28 mouse cellular contexts compared by ENCODE assay signal in the genomic region with DNA sequence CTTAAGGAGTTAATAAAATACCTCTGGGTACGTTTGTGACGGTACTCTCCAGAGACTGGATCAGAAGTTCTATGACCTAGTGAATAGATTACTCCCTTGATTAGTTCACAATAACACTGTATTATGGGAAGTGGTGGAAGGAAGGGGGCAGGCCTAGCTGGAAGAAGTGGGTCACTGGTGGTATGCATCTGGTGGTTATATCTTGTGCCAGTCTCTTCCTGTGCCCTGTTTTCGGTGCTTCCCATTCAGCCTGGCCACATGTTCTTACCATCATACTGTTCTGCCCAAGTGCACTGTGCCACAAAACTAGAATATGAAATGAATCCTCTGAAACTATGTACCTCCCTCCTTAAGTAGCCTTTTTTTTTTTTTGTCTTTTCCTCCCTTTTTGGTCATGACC. TPM values are rescaled to one million over a fixed set of nuclear protein-coding genes. Genes with fewer than 3 reads are reported as not detected.
DNase-seq lines count a peak whose midpoint lies in the region; ATAC-seq lines count a peak whose summit lies in the region.
"Had no signal": no experiment of that assay in that cellular context is flagged by ENCODE, and none has a peak within 500 bp of the region (broad histone marks: within the 10 kb centered on the region; RNA-seq: fewer than 3 reads in every experiment).

No protein-coding gene starts in this region.

- no peaks in the 10 kb centered on the region for H3K27me3 ChIP-seq in forebrain, embryonic 13.5 days
- H3K27me3 ChIP-seq: CH12.LX; embryonic facial prominence, embryonic 13.5 days; embryonic facial prominence, embryonic 15.5 days; forebrain, embryonic 12.5 days; forebrain, embryonic 15.5 days had no signal

- H3K27ac ChIP-seq in macrophage = peak overlapping the region; percentile 46; the same call in 1 of the 2 replicates
- no peak overlapping the region for H3K27ac ChIP-seq in forebrain, embryonic 13.5 days
- H3K27ac ChIP-seq: embryonic facial prominence, embryonic 13.5 days; embryonic facial prominence, embryonic 15.5 days; forebrain, embryonic 10.5 days; forebrain, embryonic 12.5 days; forebrain, embryonic 15.5 days had no signal

- no peaks in the 10 kb centered on the region for H3K4me1 ChIP-seq in forebrain, embryonic 13.5 days
- H3K4me1 ChIP-seq: embryonic facial prominence, embryonic 13.5 days; embryonic facial prominence, embryonic 15.5 days; forebrain, embryonic 10.5 days; forebrain, embryonic 12.5 days; forebrain, embryonic 15.5 days had no signal

- no peak overlapping the region for H3K9ac ChIP-seq in forebrain, embryonic 13.5 days
- H3K9ac ChIP-seq: embryonic facial prominence, embryonic 13.5 days; embryonic facial prominence, embryonic 15.5 days; forebrain, embryonic 12.5 days; forebrain, embryonic 15.5 days; forebrain, postnatal 0 days had no signal

- ATAC-seq in granulocyte monocyte progenitor cell, adult 5-6 weeks (replicated peaks; ENCODE audit: poor library complexity, severe bottlenecking) = peak; percentile 53
- ATAC-seq in forebrain, embryonic 13.5 days = no peak
- ATAC-seq: CD4-positive, CD25-positive, alpha-beta regulatory T cell, adult 4 months; forebrain, embryonic 15.5 days; forebrain, postnatal 0 days had no signal

- no peaks in the 10 kb centered on the region for H3K9me3 ChIP-seq in forebrain, embryonic 13.5 days (replicated peaks)
- H3K9me3 ChIP-seq: embryonic facial prominence, embryonic 13.5 days; embryonic facial prominence, embryonic 15.5 days; forebrain, embryonic 10.5 days; forebrain, embryonic 12.5 days; forebrain, embryonic 15.5 days; G1E had no signal

- DNase-seq in 416B (ENCODE audit: low read depth) (peak; percentile 90), adipocyte (ENCODE audit: low spot score) (no peak)
- peak; percentile 47 for DNase-seq in Muller cell, postnatal 12 days (ENCODE audit: inconsistent ontology term)
- DNase-seq in left cerebral cortex, postnatal 4 days = no peak
- no peak for DNase-seq in spleen, postnatal 10 days (ENCODE audit: low spot score in 2 of 2)
- DNase-seq: adrenal gland, adult 8-10 months; adrenal gland, postnatal 14 days; adrenal gland, postnatal 36 days; B cell, adult 2 months; cerebellum, adult 11-12 months; cerebellum, adult 2 months; cerebellum, adult 9-10 months; cerebellum, postnatal 10 days; cerebellum, postnatal 25 days; embryo, embryonic 11 days; forebrain, postnatal 0 days had no signal

- intact Hi-C loops in left cerebral cortex, postnatal 4 days (cut with DNase I) = no loop called here

- no peaks in the 10 kb centered on the region for H3K79me2 ChIP-seq in macrophage (ENCODE audit: inconsistent target)

- 59% methylated on average over 3 of the region's 3 CpGs for WGBS in macrophage (ENCODE audit: missing documents)
- WGBS in forebrain, embryonic 13.5 days = 51% methylated on average over 3 of the region's 3 CpGs

- no peak overlapping the region for H3K4me3 ChIP-seq in macrophage (ENCODE audit: inconsistent target)
- no peak overlapping the region for H3K4me3 ChIP-seq in forebrain, embryonic 13.5 days
- H3K4me3 ChIP-seq: embryonic facial prominence, embryonic 13.5 days; embryonic facial prominence, embryonic 15.5 days; erythroblast, embryonic 14.5 days; forebrain, embryonic 10.5 days; forebrain, embryonic 12.5 days; forebrain, embryonic 15.5 days had no signal

- H3K36me3 ChIP-seq in macrophage (ENCODE audit: inconsistent target) = no peaks in the 10 kb centered on the region
- H3K36me3 ChIP-seq in forebrain, embryonic 13.5 days (ENCODE audit: poor library complexity, severe bottlenecking) = no peaks in the 10 kb centered on the region
- H3K36me3 ChIP-seq: embryonic facial prominence, embryonic 13.5 days; embryonic facial prominence, embryonic 15.5 days; forebrain, embryonic 10.5 days; forebrain, embryonic 12.5 days; forebrain, embryonic 15.5 days; G1E had no signal

- no peak overlapping the region for H3K4me2 ChIP-seq in forebrain, embryonic 13.5 days
- H3K4me2 ChIP-seq: embryonic facial prominence, embryonic 13.5 days; embryonic facial prominence, embryonic 15.5 days; forebrain, embryonic 12.5 days; forebrain, embryonic 15.5 days had no signal

RNA-seq across cellular contexts. Expression of gene Cpeb2, which starts 48.1 kb away (rescaled TPM):
- total RNA-seq in granulocyte monocyte progenitor cell, adult 5-6 weeks (2014; fragmentation: Nextera tagmentation) = 2.5 and 6.4 TPM in 2 replicates
- total RNA-seq in granulocyte monocyte progenitor cell, adult 5-6 weeks (2017) = 2.5 TPM in 2 replicates
- total RNA-seq in macrophage (2018; cell fraction: chromatin; rRNA removed) = 100 to 1,000 TPM in 9 of 26 experiments, 10 to 100 TPM in 17; 32.5 to 269 (median 78.5) TPM
- 10 to 100 TPM; 11.2 to 71.9 (median 20.6) TPM for total RNA-seq in macrophage (2018; cell fraction: cytosol; rRNA removed)
- 100 to 1,000 TPM in 8 of 26 experiments, 10 to 100 TPM in 18; 25.7 to 210 (median 64.1) TPM for total RNA-seq in macrophage (2018; cell fraction: nucleus; rRNA removed)
- 13.3 to 29.7 TPM (median 16.2 TPM) in 3 replicates for polyA plus RNA-seq in macrophage (2018)
- total RNA-seq in left cerebral cortex, postnatal 4 days (2021) = 10 to 100 TPM; 54.1 to 59.5 TPM
- 4.7 and 5.4 TPM in 2 replicates for polyA plus RNA-seq in forebrain, embryonic 13.5 days (2015; fragmentation: Nextera tagmentation; extraction: Ambion mirVana)

Comparison
In these comparisons a context has a peak if more than half of its experiments do, and no peak if none do; other contexts are left out.
1. DNase-seq: peak in 416B (single experiment) and Muller cell, postnatal 12 days (single experiment); none in left cerebral cortex, postnatal 4 days (single experiment), spleen, postnatal 10 days (0 of 2) and adipocyte (single experiment).
2. RNA of gene Cpeb2, which starts 48.1 kb away (total RNA-seq): 54.1 to 59.5 TPM in left cerebral cortex, postnatal 4 days; 2.5 to 6.4 TPM in granulocyte monocyte progenitor cell, adult 5-6 weeks; every median in the first group is over 4 times any median in the second.